Mouse (Mus musculus) ES-Bruce4 (cell line): ENCODE data around the gene Drd4.

Source experiments
- CTCF ChIP-seq: IDR thresholded peaks from one replicate; pipeline ENCODE4 v1.8.1; 2011; ENCODE audit warnings: low read depth, low read length
- EP300 ChIP-seq: IDR thresholded peaks from 2 replicates; pipeline ENCODE4 v1.6.1; 2011; ENCODE audit warnings: low read depth, low read length; ENCODE audit not compliant: insufficient read depth
- POLR2A ChIP-seq: IDR thresholded peaks from one replicate; pipeline ENCODE4 v1.8.1; 2011; ENCODE audit warnings: low read length; ENCODE audit not compliant: insufficient read depth

GRCm38 (mm10) chr7:141302702-141303268, 11.0 kb downstream of the Drd4 start:
- TF ChIP-seq CTCF, result no peak
- no peak for TF ChIP-seq POLR2A
- TF ChIP-seq EP300, result no peak
